Comparison of ENCODE assay signal across 31 mouse cellular contexts in genomic region chr12:103453361-103453760, GRCm38 (mm10). TPM values are rescaled to one million over a fixed set of nuclear protein-coding genes. Genes with fewer than 3 reads are reported as not detected.
DNase-seq lines count a peak whose midpoint lies in the region; ATAC-seq and TF ChIP-seq lines count a peak whose summit lies in the region.
"Had no signal": no experiment of that assay in that cellular context is flagged by ENCODE, and none has a peak within 500 bp of the region (broad histone marks: within the 10 kb centered on the region; RNA-seq: fewer than 3 reads in every experiment).

No protein-coding gene starts in this region.

- H3K27me3 ChIP-seq in stomach, postnatal 0 days (ENCODE audit: control insufficient read depth, insufficient read depth, low read length), result no peaks in the 10 kb centered on the region
- no peaks in the 10 kb centered on the region for H3K27me3 ChIP-seq in hindbrain, embryonic 14.5 days (ENCODE audit: control insufficient read depth, insufficient read depth, low read length)
- H3K27me3 ChIP-seq in forebrain, embryonic 13.5 days, result no peaks in the 10 kb centered on the region
- H3K27me3 ChIP-seq: forebrain, embryonic 15.5 days; heart, embryonic 13.5 days; hindbrain, embryonic 12.5 days had no signal

- no peak for TF ChIP-seq EP300 in stomach, postnatal 0 days (optimal IDR thresholded peaks at IDR 0.05)

- no peak overlapping the region for H3K4me2 ChIP-seq in stomach, postnatal 0 days (replicated peaks; ENCODE audit: low read depth)
- no peak overlapping the region for H3K4me2 ChIP-seq in hindbrain, embryonic 14.5 days (replicated peaks)
- H3K4me2 ChIP-seq in forebrain, embryonic 13.5 days, result no peak overlapping the region
- H3K4me2 ChIP-seq: forebrain, embryonic 15.5 days; heart, embryonic 13.5 days; hindbrain, embryonic 12.5 days had no signal

- H3K9me3 ChIP-seq in stomach, postnatal 0 days (ENCODE audit: control insufficient read depth, low read length), result no peaks in the 10 kb centered on the region
- no peaks in the 10 kb centered on the region for H3K9me3 ChIP-seq in hindbrain, embryonic 14.5 days (ENCODE audit: control insufficient read depth, low read length)
- H3K9me3 ChIP-seq in forebrain, embryonic 13.5 days (replicated peaks), result no peaks in the 10 kb centered on the region
- H3K9me3 ChIP-seq: forebrain, embryonic 15.5 days; G1E; heart, embryonic 10.5 days; heart, embryonic 13.5 days; hindbrain, embryonic 12.5 days had no signal

- no peaks in the 10 kb centered on the region for H3K4me1 ChIP-seq in stomach, postnatal 0 days (replicated peaks; ENCODE audit: control insufficient read depth, insufficient read depth)
- H3K4me1 ChIP-seq in hindbrain, embryonic 14.5 days (replicated peaks; ENCODE audit: control insufficient read depth, insufficient read depth, low read length), result no peaks in the 10 kb centered on the region
- no peaks in the 10 kb centered on the region for H3K4me1 ChIP-seq in forebrain, embryonic 13.5 days
- H3K4me1 ChIP-seq: forebrain, embryonic 15.5 days; heart, embryonic 10.5 days; heart, embryonic 13.5 days; hindbrain, embryonic 12.5 days had no signal

- H3K36me3 ChIP-seq in stomach, postnatal 0 days (ENCODE audit: control insufficient read depth, insufficient read depth, low read length), result no peaks in the 10 kb centered on the region
- H3K36me3 ChIP-seq in hindbrain, embryonic 14.5 days (replicated peaks; ENCODE audit: control insufficient read depth, insufficient read depth), result no peaks in the 10 kb centered on the region
- no peaks in the 10 kb centered on the region for H3K36me3 ChIP-seq in forebrain, embryonic 13.5 days (ENCODE audit: poor library complexity, severe bottlenecking)
- H3K36me3 ChIP-seq: forebrain, embryonic 15.5 days; G1E; heart, embryonic 10.5 days; heart, embryonic 13.5 days; hindbrain, embryonic 12.5 days had no signal

- H3K4me3 ChIP-seq in stomach, postnatal 0 days (ENCODE audit: low read depth, low read length), result no peak overlapping the region
- no peak overlapping the region for H3K4me3 ChIP-seq in hindbrain, embryonic 14.5 days (replicated peaks; ENCODE audit: low read length)
- H3K4me3 ChIP-seq in forebrain, embryonic 13.5 days, result no peak overlapping the region
- H3K4me3 ChIP-seq: forebrain, embryonic 15.5 days; heart, adult 2 months; heart, embryonic 10.5 days; heart, embryonic 13.5 days; hindbrain, embryonic 12.5 days had no signal

- no peak for TF ChIP-seq CTCF in stomach, postnatal 0 days (IDR thresholded peaks at IDR 0.05; ENCODE audit: low read depth)

- DNase-seq in adrenal gland, postnatal 10 days, result peak; percentile 0
- no peak for DNase-seq in adrenal gland, postnatal 36 days
- peak; percentile 58 for DNase-seq in 3T3-L1 (ENCODE audit: low read depth, low spot score)
- DNase-seq in fibroblast of lung, adult 2 months (ENCODE audit: low read depth), result peak; percentile 69
- DNase-seq in stomach, postnatal 0 days (ENCODE audit: low spot score), result no peak
- no peak for DNase-seq in right cerebral cortex, postnatal 14 days
- no peak for DNase-seq in hindbrain, embryonic 14.5 days (ENCODE audit: low spot score)
- DNase-seq: adrenal gland, adult 8-10 months; B cell, adult 2 months; cerebellum, adult 11 months; cerebellum, adult 2 months; cerebellum, adult 9-11 months; gastrocnemius, postnatal 25 days; heart, adult 2 months; heart, postnatal 14 days; kidney, adult 11 months had no signal

- H3K27ac ChIP-seq in stomach, postnatal 0 days (replicated peaks), result no peak overlapping the region
- no peak overlapping the region for H3K27ac ChIP-seq in hindbrain, embryonic 14.5 days
- no peak overlapping the region for H3K27ac ChIP-seq in forebrain, embryonic 13.5 days
- H3K27ac ChIP-seq: forebrain, embryonic 15.5 days; heart, adult 2 months; heart, embryonic 10.5 days; heart, embryonic 13.5 days; hindbrain, embryonic 12.5 days had no signal

- ATAC-seq in stomach, postnatal 0 days (ENCODE audit: low FRiP score, low TSS enrichment), result peak; percentile 31; the same call in 1 of the 2 replicates
- ATAC-seq in hindbrain, embryonic 14.5 days (ENCODE audit: low FRiP score), result no peak
- no peak for ATAC-seq in forebrain, embryonic 13.5 days
- ATAC-seq: activated CD4-positive, CD25-positive, alpha-beta regulatory T cell, adult 4 months; forebrain, embryonic 15.5 days; hindbrain, embryonic 16.5 days had no signal

- H3K9ac ChIP-seq in stomach, postnatal 0 days (ENCODE audit: low read length), result no peak overlapping the region
- no peak overlapping the region for H3K9ac ChIP-seq in hindbrain, embryonic 14.5 days
- H3K9ac ChIP-seq in forebrain, embryonic 13.5 days, result no peak overlapping the region
- H3K9ac ChIP-seq: forebrain, embryonic 15.5 days; heart, embryonic 13.5 days; hindbrain, embryonic 12.5 days had no signal

RNA-seq across cellular contexts. Expression of gene Ifi27l2b, which starts 3.7 kb away (rescaled TPM):
- not detected for total RNA-seq in adrenal gland, postnatal 10 days (2021)
- total RNA-seq in adrenal gland, postnatal 36 days (2021), result not detected
- 17.3 and 19.4 TPM in 2 replicates for polyA plus RNA-seq in stomach, postnatal 0 days (2015; fragmentation: Nextera tagmentation; extraction: Ambion mirVana)
- polyA plus RNA-seq in hindbrain, embryonic 14.5 days (2014; fragmentation: Nextera tagmentation; extraction: Ambion mirVana), result not detected in 2 replicates
- polyA plus RNA-seq in forebrain, embryonic 13.5 days (2015; fragmentation: Nextera tagmentation; extraction: Ambion mirVana), result not detected in 2 replicates
- total RNA-seq: adrenal gland, adult 8-10 months; adrenal gland, postnatal 4 days; CH12.LX; gastrocnemius, adult 8-10 months; gastrocnemius, postnatal 25 days; heart, adult 2 months; heart, postnatal 14 days; hematopoietic stem cell, adult 5-6 weeks had no signal
- polyA plus RNA-seq: activated CD4-positive, CD25-positive, alpha-beta regulatory T cell, adult 4 months; cerebellum, adult 2 months; embryonic facial prominence, embryonic 11.5 days; embryonic facial prominence, embryonic 14.5 days; forebrain, embryonic 11.5 days; forebrain, embryonic 15.5 days; G1E; heart, embryonic 13.5 days; hindbrain, embryonic 12.5 days; hindbrain, embryonic 16.5 days had no signal

RNA-seq across cellular contexts. Expression of gene Ifi27l2a, which starts 9.9 kb away (rescaled TPM):
- total RNA-seq in adrenal gland, postnatal 10 days (2021), result 10 to 100 TPM; 15.6 to 16.8 TPM
- 100 to 1,000 TPM; 128 to 279 TPM for total RNA-seq in adrenal gland, postnatal 36 days (2021)
- 85.4 and 110 TPM in 2 replicates for polyA plus RNA-seq in stomach, postnatal 0 days (2015; fragmentation: Nextera tagmentation; extraction: Ambion mirVana)
- polyA plus RNA-seq in hindbrain, embryonic 14.5 days (2014; fragmentation: Nextera tagmentation; extraction: Ambion mirVana), result 3.7 and 4.7 TPM in 2 replicates
- 1.6 and 2.5 TPM in 2 replicates for polyA plus RNA-seq in forebrain, embryonic 13.5 days (2015; fragmentation: Nextera tagmentation; extraction: Ambion mirVana)

RNA-seq across cellular contexts. Expression of gene Ifi27, which starts 19.4 kb away (rescaled TPM):
- total RNA-seq in adrenal gland, postnatal 10 days (2021), result 1,000 to 10,000 TPM; 1,092 to 1,163 TPM
- 1,000 to 10,000 TPM; 1,339 to 1,709 TPM for total RNA-seq in adrenal gland, postnatal 36 days (2021)
- polyA plus RNA-seq in stomach, postnatal 0 days (2015; fragmentation: Nextera tagmentation; extraction: Ambion mirVana), result 38.9 and 41.9 TPM in 2 replicates
- polyA plus RNA-seq in hindbrain, embryonic 14.5 days (2014; fragmentation: Nextera tagmentation; extraction: Ambion mirVana), result 8.3 and 10.4 TPM in 2 replicates
- polyA plus RNA-seq in forebrain, embryonic 13.5 days (2015; fragmentation: Nextera tagmentation; extraction: Ambion mirVana), result 2.7 and 3.4 TPM in 2 replicates

RNA-seq across cellular contexts. Expression of gene Ddx24, which starts 27.7 kb away (rescaled TPM):
- total RNA-seq in adrenal gland, postnatal 10 days (2021), result 10 to 100 TPM; 94.4 to 99.7 TPM
- 100 to 1,000 TPM; 121 to 122 TPM for total RNA-seq in adrenal gland, postnatal 36 days (2021)
- 68.8 and 84.8 TPM in 2 replicates for polyA plus RNA-seq in stomach, postnatal 0 days (2015; fragmentation: Nextera tagmentation; extraction: Ambion mirVana)
- 142 and 149 TPM in 2 replicates for polyA plus RNA-seq in hindbrain, embryonic 14.5 days (2014; fragmentation: Nextera tagmentation; extraction: Ambion mirVana)
- 149 and 175 TPM in 2 replicates for polyA plus RNA-seq in forebrain, embryonic 13.5 days (2015; fragmentation: Nextera tagmentation; extraction: Ambion mirVana)

RNA-seq across cellular contexts. Expression of gene 9330161L09Rik, which starts 45.7 kb away (rescaled TPM):
- total RNA-seq in adrenal gland, postnatal 10 days (2021), result 1 to 10 TPM in 1 of 2 experiments, under 1 TPM in 1; 0.99 to 1.3 TPM
- total RNA-seq in adrenal gland, postnatal 36 days (2021), result 1 to 10 TPM; 1.5 to 1.7 TPM
- polyA plus RNA-seq in stomach, postnatal 0 days (2015; fragmentation: Nextera tagmentation; extraction: Ambion mirVana), result 0.18 and 0.27 TPM in 2 replicates
- 1.4 and 1.8 TPM in 2 replicates for polyA plus RNA-seq in hindbrain, embryonic 14.5 days (2014; fragmentation: Nextera tagmentation; extraction: Ambion mirVana)
- 0.34 and 0.48 TPM in 2 replicates for polyA plus RNA-seq in forebrain, embryonic 13.5 days (2015; fragmentation: Nextera tagmentation; extraction: Ambion mirVana)

Comparison
In these comparisons a context has a peak if more than half of its experiments do, and no peak if none do; other contexts are left out.
1. DNase-seq: peak in adrenal gland, postnatal 10 days (single experiment), 3T3-L1 (single experiment) and fibroblast of lung, adult 2 months (single experiment); none in adrenal gland, postnatal 36 days (0 of 2), stomach, postnatal 0 days (single experiment), right cerebral cortex, postnatal 14 days (single experiment) and hindbrain, embryonic 14.5 days (single experiment).
2. RNA of gene Ifi27l2b, which starts 3.7 kb away (polyA plus RNA-seq): 17.3 to 19.4 TPM in stomach, postnatal 0 days; not detected in hindbrain, embryonic 14.5 days and not detected in forebrain, embryonic 13.5 days; every median in the first group is over 10 times any median in the second.
3. RNA of gene Ifi27l2a, which starts 9.9 kb away (polyA plus RNA-seq): 85.4 to 110 TPM in stomach, postnatal 0 days; 3.7 to 4.7 TPM in hindbrain, embryonic 14.5 days and 1.6 to 2.5 TPM in forebrain, embryonic 13.5 days; every median in the first group is over 10 times any median in the second.